Mouse (Mus musculus) gastrocnemius, adult 18-20 months (tissue): ENCODE measurements around the gene Hnrnpa3. TPM values are rescaled to one million over a fixed set of nuclear protein-coding genes. Genes with fewer than 3 reads are reported as not detected.
A peak's percentile ranks its signal among the peaks of the same experiment; 100 is the strongest.
"Not testable (repeated sequence)": the region's sequence is repeated elsewhere in the genome, so short reads cannot be mapped to it uniquely, and the experiment has no call there.

Experiments used
- DNase-seq: peaks from one replicate; pipeline ENCODE4 v3.0.0; 2021; ENCODE audit warnings: low spot score
- total RNA-seq, 2 experiments: library from RNA; stranded (reverse); gene quantifications; 2 replicates each; pipeline ENCODE4 v1.2.3; 2021

Gene Hnrnpa3
- total RNA-seq, 2 experiments from 2014 or later, result 112 to 143 TPM

DNA sequence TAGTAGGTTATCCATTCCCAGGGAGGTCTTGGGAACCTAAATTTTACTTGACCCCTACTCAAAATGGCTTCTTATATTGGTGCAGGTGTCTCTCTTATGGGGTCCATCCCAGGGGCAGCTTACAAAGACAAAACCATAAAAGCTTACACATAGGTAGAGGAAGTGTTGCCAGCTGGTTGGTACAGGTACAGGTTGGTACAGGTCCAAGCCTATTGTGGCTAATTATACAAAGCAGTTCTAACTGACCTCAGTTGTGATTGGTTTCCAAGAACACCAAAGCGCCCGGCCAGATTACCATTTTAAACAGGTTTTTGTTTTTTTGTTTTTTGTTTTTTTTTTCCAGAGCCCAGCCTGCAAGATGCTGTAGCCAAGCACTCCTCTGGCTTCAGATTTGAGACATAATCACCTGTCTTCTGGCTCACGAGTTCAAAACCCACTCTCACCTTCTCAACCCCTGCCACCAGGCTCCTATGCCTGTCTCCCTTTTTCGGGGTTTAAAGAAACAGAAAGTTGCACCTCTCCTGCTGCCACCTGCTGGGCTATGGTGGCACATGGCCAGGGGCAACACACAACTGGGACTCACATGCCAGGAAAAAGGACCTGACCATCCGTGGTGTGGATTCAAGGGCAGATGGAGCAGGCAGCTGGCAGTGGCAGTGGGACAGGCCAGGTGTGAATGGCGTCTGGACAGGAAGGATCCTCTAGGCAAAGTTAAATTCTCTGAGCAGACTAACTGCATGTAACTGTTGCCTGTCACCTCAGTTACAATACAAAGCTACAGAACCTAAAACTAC lies 22.6 kb upstream of the Hnrnpa3 start:
- DNase-seq, result no peak

DNA sequence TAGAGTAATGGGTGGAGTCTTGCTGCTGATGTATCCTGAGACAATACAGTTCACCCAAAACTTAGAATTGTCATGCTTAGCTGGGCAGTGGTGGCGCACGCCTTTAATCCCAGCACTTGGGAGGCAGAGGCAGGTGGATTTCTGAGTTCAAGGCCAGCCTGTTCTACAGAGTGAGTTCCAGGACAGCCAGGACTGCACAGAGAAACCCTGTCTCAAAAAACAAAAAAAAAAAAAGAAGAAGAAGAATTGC lies 22.1 kb upstream of the Hnrnpa3 start:
- DNase-seq, result not testable (repeated sequence)

DNA sequence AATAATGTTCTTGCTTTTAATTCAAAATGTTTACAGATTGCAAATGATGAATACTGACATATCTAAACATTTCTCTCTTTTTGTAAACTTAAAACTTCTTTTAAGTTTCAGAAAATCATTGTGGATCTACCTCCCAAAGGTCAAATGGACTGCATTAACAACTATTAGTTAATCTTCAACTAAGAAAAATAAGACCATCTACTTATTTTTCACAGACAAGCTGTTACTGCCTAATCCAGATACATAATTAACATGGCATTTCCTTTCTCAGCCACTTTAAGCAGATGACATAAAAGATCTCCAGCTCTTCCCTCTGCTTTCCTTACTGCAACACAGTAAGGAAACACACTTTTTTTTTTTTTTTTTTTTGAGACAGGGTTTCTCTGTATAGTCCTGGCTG lies 21.7 kb upstream of the Hnrnpa3 start:
- no peak for DNase-seq

DNA sequence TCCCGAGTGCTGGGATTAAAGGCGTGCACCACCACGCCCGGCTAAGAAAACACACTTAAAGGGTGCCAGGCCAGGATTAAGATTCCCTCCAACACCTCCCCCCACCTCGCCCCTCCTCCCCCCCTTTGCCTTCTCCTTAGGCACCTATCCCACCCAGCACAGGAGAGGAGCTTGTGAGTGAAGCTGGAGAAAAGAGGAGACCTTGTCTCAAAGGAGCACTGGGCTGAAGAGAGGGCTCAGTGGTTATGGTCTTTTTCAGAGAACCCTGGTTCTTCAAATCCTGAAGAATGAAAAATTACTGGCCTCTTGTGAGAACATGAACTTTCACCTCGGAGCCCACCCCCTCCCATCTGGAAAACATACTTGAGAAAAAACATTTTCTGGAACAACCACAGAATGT lies 21.2 kb upstream of the Hnrnpa3 start:
- DNase-seq, result not testable (repeated sequence)

DNA sequence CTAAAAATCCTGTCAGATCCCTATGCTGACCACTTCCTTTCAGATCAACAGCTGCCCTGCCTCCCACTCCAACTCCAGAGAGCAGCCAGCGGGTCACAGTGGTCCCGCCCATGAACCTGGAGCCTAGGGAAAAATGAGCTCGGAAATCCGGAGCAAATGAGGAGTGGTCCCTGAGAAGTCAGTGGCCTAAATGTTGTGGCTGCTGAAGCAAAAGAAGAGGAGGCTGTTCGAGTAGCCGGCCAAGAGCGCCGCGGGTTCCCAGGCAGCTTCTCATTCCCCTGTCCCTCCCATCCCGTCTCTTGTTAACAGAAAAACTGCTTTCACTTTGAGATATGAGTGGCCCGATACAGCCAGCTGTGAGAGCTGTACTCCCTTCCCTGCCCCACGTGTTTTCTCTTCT lies 19.5 kb upstream of the Hnrnpa3 start:
- DNase-seq, result not testable (repeated sequence)

DNA sequence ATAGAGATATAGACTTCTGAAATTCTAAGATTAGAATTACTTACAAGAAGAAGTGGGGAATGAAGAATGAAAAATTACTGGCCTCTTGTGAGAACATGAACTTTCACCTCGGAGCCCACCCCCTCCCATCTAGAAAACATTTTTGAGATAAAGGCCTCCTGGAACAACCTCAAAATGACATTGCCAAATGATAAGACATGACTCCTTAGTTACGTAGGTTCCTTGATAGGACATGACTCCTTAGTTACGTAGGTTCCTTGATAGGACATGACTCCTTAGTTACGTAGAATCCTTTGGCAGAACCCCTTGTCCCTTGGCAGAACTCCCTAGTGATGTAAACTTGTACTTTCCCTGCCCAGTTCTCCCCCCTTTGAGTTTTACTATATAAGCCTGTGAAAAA lies 16.7 kb upstream of the Hnrnpa3 start:
- not testable (repeated sequence) for DNase-seq

DNA sequence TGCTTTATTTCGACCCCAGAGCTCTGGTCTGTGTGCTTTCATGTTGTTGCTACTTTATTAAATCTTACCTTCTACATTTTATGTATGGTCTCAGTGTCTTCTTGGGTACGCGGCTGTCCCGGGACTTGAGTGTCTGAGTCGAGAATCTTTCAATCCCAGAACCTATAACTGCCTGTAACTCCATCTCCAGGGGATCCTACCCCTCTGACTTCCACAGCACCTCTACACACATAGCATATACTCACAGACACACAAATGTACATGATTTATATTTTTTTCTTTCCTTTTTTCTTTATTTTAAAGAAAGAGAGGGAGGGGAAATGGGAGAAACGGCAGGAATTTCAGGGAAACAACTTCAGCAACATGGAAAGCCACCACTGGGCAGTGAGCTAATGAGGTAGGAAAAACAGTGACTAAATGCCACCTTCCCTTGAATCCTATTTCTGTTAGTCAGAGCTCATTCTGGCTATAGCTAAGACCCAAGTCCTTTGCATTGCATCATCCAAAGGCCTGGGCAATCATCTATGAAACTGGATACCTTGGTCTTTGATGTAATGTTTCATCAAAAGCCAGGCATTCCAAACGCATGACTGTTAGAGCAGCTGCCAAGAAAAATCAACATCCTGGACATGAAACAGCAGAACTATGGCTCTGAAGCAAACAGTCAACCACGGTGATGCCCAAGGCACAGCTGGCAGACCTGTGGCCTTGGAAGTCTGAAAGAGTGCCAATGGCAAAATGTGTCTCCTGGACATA lies 16.1 kb upstream of the Hnrnpa3 start:
- peak; percentile 67 for DNase-seq

DNA sequence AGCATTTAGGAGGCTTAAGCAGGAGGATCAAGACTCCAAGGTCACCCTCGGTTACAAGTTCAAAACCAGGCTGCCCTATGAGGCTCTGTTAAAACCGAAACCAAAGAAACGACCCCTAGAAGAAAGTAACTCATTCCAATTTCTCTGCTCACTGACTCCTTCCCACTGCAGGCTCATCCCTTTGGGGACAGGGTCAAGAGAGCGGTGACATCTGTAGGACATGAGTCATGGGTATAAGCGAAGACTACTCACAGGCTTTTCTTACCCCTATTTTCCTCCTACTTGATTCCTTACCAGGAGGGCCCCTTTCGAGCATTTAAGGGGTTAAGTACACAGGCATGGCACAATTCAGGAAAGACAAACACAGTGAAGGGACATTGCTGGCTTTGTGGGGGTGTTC lies 15.1 kb upstream of the Hnrnpa3 start:
- DNase-seq, result no peak

DNA sequence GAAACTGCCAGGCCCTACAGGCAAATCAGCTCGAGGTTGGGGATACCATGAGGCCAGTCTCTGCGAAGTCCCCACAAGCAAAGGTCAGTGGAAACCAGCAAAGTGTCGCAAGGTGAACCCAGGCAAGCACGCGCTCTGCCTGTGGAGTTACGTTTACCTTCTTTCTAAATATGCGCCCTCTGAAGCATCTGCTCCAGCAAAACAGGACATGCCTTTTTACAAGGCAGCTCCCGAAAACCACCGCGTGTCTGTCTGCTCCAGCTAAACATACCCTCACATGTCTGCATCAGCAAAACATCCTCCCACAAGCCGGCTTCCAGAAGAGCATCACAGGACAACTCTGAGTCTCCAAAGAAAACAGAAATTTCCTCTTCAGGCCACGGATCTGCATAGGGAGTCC lies 13.8 kb upstream of the Hnrnpa3 start:
- DNase-seq, result no peak

DNA sequence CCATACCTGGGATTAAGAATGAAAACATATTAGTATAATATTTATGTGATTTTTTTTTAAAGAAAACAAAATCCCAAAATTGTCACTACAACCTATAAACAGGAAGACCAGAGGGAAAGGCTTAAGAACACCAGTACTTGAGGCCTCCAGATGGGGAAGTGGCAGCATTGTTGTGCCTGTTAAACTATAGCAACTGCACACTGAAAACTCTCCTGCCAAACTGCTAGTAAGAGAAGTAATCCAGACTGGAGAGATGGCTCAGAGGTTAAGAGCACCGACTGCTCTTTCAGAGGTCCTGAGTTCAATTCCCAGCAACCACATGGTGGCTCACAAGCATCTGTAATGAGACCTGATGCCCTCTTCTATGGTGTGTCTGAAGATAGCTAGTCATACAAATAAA lies 8.6 kb upstream of the Hnrnpa3 start:
- no peak for DNase-seq

DNA sequence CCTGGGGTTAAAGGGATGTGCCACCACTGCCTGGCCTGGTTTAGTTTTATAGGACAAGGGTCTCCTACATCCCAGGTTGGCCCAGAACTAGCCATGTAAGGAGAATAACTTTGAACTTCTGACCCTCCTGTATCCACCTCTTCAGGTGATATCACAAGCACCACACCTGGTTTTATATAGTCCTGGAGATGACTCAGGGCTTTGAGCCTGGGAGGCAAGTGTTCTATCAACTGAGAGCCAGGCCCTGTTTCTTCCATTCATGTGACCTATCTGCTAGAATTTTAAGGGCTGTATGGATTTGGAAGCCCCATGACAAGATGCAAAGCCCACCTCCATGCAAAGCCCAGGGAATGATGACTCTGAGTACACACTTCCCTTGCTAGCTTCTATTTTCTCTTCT lies 5.9 kb upstream of the Hnrnpa3 start:
- no peak for DNase-seq

DNA sequence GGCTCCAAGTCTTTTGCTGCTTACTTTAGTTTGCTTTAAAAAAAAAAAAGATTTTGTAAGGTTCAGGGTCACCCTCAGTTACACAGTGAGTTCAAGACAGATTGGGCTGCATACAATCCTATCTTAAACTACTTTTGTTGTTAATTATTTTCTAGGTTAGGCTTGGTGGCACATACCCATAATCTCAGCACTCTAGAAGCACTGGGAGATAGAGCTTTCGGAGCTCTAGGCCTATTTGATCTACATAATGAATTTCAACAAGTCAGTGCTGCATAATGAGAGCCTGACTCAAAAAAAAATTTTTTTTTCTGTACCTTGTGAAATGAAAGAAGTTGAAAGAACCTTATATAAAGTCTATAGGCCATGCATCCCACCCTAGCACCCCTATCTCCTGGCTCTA lies 4.4 kb upstream of the Hnrnpa3 start:
- DNase-seq, result no peak

DNA sequence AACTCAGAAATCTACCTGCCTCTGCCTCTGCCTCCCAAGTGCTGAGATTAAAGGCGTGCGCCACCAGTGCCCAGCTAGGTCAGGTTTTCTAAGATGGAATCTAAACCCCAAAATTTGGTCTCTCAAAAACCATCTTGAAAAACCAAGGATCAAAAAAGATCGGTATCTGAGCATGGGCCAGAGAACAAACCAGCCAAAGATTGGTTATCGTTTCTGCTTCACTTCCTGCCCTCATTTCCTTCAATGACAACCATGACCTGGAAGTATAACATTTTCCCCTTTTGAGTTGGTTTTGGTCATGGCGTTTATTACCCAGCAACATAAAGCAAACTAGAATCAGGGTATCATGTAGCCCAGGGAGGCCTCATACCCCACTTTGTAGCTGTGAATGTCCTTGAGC lies 2.1 kb upstream of the Hnrnpa3 start:
- no peak for DNase-seq

DNA sequence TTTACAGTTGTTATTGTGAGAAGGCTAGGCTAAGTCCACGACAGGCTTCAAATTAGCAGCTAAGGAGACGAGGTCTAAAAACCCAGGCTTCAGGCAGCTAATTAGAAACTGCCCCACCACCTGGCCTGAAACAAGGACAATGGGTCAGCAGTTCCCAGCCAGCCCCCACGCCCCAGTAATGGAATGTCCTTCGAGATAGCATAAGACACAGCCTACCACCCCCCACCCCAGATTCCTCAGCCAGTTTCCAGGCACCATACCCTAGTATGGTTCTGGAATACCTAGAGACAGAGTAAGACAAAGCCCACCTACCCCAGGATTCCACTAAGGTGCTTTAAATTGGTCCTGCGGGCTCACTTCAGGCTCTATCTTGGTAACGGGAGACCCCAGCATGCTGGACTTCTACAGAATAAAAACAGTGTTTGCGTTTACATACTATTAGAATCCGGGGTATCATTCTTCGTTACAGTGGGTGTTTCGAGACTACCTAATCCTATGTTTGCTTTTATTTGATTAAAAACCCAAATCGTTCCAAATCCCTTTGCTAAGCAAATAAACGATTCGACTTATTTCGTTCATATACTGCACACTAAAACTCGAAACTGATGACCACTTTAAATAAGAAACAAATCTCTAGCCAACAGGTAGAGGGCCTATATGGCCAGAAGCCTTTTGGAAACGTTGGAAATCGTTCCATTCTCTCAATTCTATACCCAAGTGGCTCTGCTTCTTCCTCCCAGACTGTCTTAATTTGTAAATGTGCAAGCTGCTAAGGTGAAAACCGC lies 962 bp upstream of the Hnrnpa3 start:
- no peak for DNase-seq

DNA sequence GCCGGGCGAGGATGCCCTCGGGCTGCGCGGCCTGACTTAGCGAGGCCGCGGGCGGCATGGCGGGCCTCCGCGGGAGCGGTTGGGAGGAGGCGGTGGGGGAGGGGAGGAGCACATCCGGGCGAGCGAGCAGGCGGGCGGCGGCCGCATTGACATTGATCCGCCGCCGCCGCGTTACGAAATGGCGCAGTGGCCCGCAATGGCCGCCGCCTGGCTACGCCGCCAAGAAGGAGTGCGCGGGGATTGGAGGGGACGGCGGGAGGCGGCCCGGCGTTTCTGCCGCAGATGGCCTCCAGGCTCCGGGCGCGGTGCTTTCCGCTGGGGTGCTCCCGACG lies 534 bp downstream of the Hnrnpa3 start:
- DNase-seq, result peak; percentile 94

DNA sequence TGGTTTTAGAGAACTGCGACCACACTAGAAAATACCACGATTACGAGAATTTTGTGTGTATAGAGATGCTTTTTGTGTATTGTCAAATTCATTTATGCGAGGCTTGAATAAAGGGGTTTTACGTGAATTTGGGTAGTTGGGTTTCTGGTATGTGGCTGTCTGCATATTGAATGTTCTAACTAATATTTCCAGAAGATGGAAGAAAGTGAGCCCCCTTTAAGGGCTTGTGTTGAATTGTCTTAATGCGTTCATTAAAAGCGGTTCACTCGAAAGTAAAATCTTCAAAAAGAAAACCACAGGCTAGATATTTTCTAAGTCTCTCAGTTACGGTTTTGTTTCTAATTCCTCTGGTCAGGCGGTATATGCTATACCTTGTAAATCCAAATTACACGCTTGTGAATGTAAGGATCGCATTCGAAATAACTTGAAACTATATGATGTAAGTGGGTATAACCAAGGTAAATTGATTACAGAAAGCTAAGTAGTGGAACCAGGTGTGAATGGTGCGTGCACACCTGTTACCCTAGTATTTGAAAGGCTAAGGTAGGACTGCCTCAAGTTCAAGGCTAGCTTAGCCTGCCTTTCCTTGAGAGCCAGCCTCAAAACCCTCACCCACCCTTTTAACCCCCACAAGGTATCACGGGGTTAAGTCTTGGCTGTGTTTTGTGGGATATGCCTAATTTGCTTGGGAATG lies 1.3 kb downstream of the Hnrnpa3 start:
- no peak for DNase-seq

DNA sequence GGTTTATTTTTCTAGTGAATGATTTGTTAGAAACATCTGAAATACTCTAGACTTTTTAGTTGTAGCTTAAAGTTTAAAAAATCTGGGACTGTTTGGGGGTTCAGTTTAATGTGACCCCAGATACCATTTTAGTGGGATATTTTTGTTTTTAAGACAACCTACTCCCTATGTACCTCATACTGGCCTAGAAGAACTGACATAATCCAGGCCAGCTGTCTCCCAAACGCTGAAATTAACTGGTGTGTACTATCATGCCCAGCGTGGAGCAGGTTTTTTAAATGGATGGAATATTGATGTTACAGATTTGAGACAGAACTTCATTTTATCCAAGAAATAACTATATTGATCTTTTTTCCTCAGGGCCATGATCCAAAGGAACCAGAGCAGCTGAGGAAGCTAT lies 2.0 kb downstream of the Hnrnpa3 start:
- no peak for DNase-seq

DNA sequence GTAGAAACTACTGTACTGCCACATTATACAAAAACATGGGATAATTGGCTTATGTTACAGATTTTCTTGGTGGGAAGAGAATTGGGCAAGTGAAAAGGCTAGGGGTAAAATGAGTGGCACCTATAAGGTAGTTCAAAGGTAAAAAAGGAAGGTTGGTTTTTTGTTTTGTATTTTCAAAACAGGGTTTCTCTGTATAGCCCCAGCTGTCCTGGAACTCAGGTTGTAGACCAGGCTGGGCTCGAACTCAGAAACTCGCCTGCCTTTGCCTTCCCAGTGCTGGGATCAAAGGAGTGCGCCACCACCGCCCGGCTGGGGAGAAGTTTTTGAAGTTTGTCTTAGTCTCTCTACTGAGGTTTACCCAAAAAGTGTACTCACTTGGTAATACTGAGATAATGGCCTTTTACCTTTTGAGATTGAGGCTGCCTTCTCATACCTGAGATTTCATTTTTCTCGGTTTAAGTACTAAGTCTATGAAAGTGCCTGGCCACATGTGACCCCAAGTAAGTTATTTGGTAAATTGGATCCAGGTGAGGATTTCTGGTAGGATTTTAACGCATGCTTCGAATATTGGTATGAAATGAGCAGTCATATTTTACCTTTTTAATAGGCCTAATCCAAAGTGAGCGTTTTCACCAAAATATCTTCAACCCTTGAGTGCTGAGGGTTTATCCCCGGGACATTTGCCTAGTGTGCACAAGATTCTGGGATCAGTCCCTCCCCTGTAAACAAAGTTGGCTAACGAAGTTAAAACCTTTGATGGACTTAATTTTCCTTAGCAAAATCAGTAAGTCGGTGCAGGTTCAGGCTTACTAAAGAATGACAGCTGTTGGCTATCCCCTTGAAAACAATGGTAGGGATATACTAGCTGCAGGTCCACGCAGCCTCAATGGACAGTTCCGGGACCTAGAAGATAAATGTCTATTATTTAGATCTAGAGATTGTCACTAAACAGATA lies 10.7 kb downstream of the Hnrnpa3 start:
- no peak for DNase-seq

DNA sequence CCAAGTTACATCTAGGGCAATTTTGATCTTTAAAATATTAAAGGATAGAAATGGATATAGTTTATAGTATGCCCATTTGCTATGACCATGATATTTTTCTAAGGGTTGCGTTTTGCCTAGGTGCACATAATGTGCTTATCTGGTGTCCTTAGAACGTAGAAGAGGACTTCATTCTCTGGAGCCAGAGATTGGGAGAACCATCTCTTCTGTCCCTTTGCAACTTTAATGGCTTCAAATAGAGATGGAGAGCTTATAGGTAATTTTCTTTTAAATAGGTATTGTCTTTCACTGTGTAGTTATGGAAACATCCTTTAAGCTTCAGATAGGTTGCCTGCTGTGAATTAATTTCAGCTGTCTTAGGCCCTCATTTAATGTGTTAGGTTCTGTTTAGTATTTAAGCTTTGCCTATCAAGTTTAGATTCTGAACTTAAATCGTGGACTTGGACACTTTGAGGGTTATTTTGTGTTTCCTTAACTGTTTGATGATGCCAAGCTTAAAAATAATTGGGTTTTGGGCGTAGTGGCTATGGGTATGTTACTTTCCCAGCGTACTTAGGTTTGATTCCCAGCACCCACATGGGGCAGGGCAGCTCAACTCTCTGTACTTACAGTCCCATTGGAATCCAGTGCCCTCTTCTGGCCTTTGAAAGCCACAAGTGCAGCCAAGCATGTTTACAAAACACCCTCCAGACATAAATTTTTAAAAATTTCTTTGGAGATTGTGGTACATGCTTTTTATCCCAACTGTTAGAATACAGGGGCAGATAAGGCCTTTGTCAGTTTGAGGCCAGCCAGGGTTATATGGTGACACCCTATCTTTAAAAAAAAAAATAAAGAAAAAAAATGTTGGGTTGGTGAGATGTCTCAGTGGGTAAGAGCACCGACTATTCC lies 11.6 kb downstream of the Hnrnpa3 start:
- DNase-seq, result no peak

DNA sequence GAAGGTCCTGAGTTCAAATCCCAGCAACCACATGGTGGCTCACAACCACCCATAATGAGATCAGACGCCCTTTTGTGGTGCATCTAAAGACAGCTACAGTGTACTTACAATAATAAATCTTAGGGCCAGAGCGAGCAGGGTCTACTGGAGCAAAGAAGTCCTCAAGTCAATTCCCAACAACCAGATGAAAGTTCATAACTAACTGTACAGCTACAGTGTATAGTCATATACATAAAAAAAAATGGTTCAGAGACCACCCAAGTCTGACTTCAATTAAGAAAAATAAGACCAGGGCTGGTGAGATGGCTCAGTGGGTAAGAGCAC lies 12.2 kb downstream of the Hnrnpa3 start:
- DNase-seq, result no peak
